Mouse (Mus musculus) embryonic facial prominence, embryonic 11.5 days (tissue): ENCODE results near the gene Fam208a. TPM values are rescaled to one million over a fixed set of nuclear protein-coding genes. Genes with fewer than 3 reads are reported as not detected.

Source experiments
- ATAC-seq: fragments of 200-750 bp; cut with Nextera tagmentation; replicated peaks from 2 replicates; pipeline ENCODE4 v1.8.0; 2017; ENCODE audit warnings: low read depth; ENCODE audit not compliant: insufficient number of reproducible peaks, low FRiP score, low TSS enrichment
- DNase-seq: peaks from one replicate; pipeline ENCODE4 v3.0.0-alpha.2; 2015; ENCODE audit warnings: low spot score
- H3K27ac ChIP-seq: fragments of 300-500 bp; sonication (generic); replicated peaks from 2 replicates; pipeline ENCODE4 v1.5.1; 2014; ENCODE audit warnings: mild to moderate bottlenecking, low read depth, low read length, control low read depth
- H3K27me3 ChIP-seq: fragments of 300-500 bp; sonication (generic); 2 replicates; pipeline ENCODE4 v1.6.1; 2014; ENCODE audit warnings: mild to moderate bottlenecking, low read length, moderate library complexity, mixed read lengths; ENCODE audit not compliant: control insufficient read depth, insufficient read depth
- H3K36me3 ChIP-seq: fragments of 300-500 bp; sonication (generic); replicated peaks from 2 replicates; pipeline ENCODE4 v1.6.1; 2014; ENCODE audit warnings: low read depth, mild to moderate bottlenecking, low read length, moderate library complexity, mixed read lengths; ENCODE audit not compliant: control insufficient read depth, insufficient read depth
- H3K4me1 ChIP-seq: fragments of 300-500 bp; sonication (generic); 2 replicates; pipeline ENCODE4 v1.6.1; 2014; ENCODE audit warnings: low read length, mixed read lengths; ENCODE audit not compliant: control insufficient read depth, insufficient read depth
- H3K4me2 ChIP-seq: fragments of 300-500 bp; sonication (generic); 2 replicates; pipeline ENCODE4 v1.6.1; 2014; ENCODE audit warnings: low read depth, mild to moderate bottlenecking, control low read depth, low read length, moderate library complexity
- H3K4me3 ChIP-seq: fragments of 300-500 bp; sonication (generic); 2 replicates; pipeline ENCODE4 v1.5.1; 2014; ENCODE audit warnings: low read depth, low read length, control low read depth
- H3K9ac ChIP-seq: fragments of 300-500 bp; sonication (generic); replicated peaks from 2 replicates; pipeline ENCODE4 v1.6.1; 2014; ENCODE audit warnings: mild to moderate bottlenecking, control low read depth, low read length
- H3K9me3 ChIP-seq: fragments of 300-500 bp; sonication (generic); replicated peaks from 2 replicates; pipeline ENCODE4 v1.6.1; 2016; ENCODE audit warnings: mild to moderate bottlenecking, low read length, inconsistent platforms, mixed read lengths; ENCODE audit not compliant: control insufficient read depth
- WGBS: fragments of 180-500 bp; shearing (Covaris S2); extraction: QIAGEN DNeasy Blood & Tissue Kit; methylation state at CpG from one replicate; pipeline ENCODE4 v1.1.7; 2014; 5-methylcytosine and 5-hydroxymethylcytosine counted together
- polyA plus RNA-seq: library from polyadenylated mRNA; unstranded; fragments of >200 nt; fragmentation: Nextera tagmentation; extraction: Ambion mirVana; gene quantifications from 2 replicates; pipeline ENCODE4 v1.2.1, GENCODE M21; 2014

Gene Fam208a
- polyA plus RNA-seq, 1 experiment from 2014 or later, result 9.7 TPM

- ATAC-seq (no peak), DNase-seq (no peak)
- Histone ChIP-seq H3K36me3 (peaks cover 5% of the 10 kb centered on the region), H3K9ac (no peak overlapping the region), H3K4me1 (no peaks in the 10 kb centered on the region), H3K4me2 (no peak overlapping the region), H3K27ac (no peak overlapping the region), H3K27me3 (no peaks in the 10 kb centered on the region), H3K4me3 (no peak overlapping the region), H3K9me3 (no peaks in the 10 kb centered on the region)
- WGBS, result 85% methylated on average over 4 of the region's 4 CpGs
Measured at GRCm38 (mm10) chr14:27446963-27447362, 18.3 kb downstream of the Fam208a start.

- no peak for DNase-seq
- no peak for ATAC-seq
- H3K27ac ChIP-seq, result no peak overlapping the region
- H3K4me1 ChIP-seq, result no peaks in the 10 kb centered on the region
- WGBS, result 93% methylated on average over 5 of the region's 5 CpGs
- no peaks in the 10 kb centered on the region for H3K9me3 ChIP-seq
- H3K27me3 ChIP-seq, result no peaks in the 10 kb centered on the region
- H3K9ac ChIP-seq, result no peak overlapping the region
- peaks cover 3% of the 10 kb centered on the region; the same call in 1 of the 2 replicates for H3K36me3 ChIP-seq
- H3K4me2 ChIP-seq, result no peak overlapping the region
- no peak overlapping the region for H3K4me3 ChIP-seq
Measured at GRCm38 (mm10) chr14:27491399-27491798, 62.8 kb downstream of the Fam208a start.

GRCm38 (mm10) chr14:27493516-27493915 lies 64.9 kb downstream of the Fam208a start:
- H3K9ac ChIP-seq, result no peak overlapping the region
- no peak for ATAC-seq
- no peak overlapping the region for H3K4me2 ChIP-seq
- H3K27ac ChIP-seq, result no peak overlapping the region
- H3K27me3 ChIP-seq, result no peaks in the 10 kb centered on the region
- DNase-seq, result no peak
- 94% methylated on average over 4 of the region's 4 CpGs for WGBS
- no peaks in the 10 kb centered on the region; the same call in 1 of the 2 replicates for H3K36me3 ChIP-seq
- no peaks in the 10 kb centered on the region for H3K9me3 ChIP-seq
- H3K4me3 ChIP-seq, result no peak overlapping the region
- no peaks in the 10 kb centered on the region for H3K4me1 ChIP-seq

- Histone ChIP-seq H3K4me3 (no peak overlapping the region), H3K27me3 (no peaks in the 10 kb centered on the region), H3K4me1 (no peaks in the 10 kb centered on the region), H3K9me3 (no peaks in the 10 kb centered on the region), H3K4me2 (no peak overlapping the region), H3K36me3 (no peaks in the 10 kb centered on the region), H3K9ac (no peak overlapping the region), H3K27ac (no peak overlapping the region)
- DNase-seq, result no peak
- ATAC-seq, result no peak
- WGBS, result 75% methylated on average over 4 of the region's 4 CpGs
Measured at GRCm38 (mm10) chr14:27501096-27501495, 72.5 kb downstream of the Fam208a start.

- Histone ChIP-seq H3K4me2 (peak within 1 kb of the TSS; percentile 46), H3K27me3 (no peaks in the 10 kb centered on the region), H3K9me3 (no peaks in the 10 kb centered on the region), H3K9ac (peak within 1 kb of the TSS; percentile 67), H3K4me3 (peak within 1 kb of the TSS; percentile 53), H3K4me1 (0 out of 2 replicates have a peak, but pooled peaks cover 2% of the 10 kb centered on the region), H3K36me3 (no peaks in the 10 kb centered on the region), H3K27ac (peak within 1 kb of the TSS; percentile 2; the same call in 1 of the 2 replicates)
- ATAC-seq (peak; percentile 93), DNase-seq (peak; percentile 96)
- whole genome bisulfite sequencing, result under 1% methylated on average over 51 of the region's 51 CpGs
Measured at GRCm38 (mm10) chr14:27507894-27508643, 79.4 kb downstream of the Fam208a start, which contains the start of gene Ccdc66. Gene Ccdc66 (minus strand): TSS chr14:27508460.

GRCm38 (mm10) chr14:27508644-27509301 lies 80.1 kb downstream of the Fam208a start:
- H3K9ac ChIP-seq, result peak overlapping the region; percentile 67
- DNase-seq (no peak), ATAC-seq (peak; percentile 45)
- 0 out of 2 replicates have a peak, but pooled peaks cover 2% of the 10 kb centered on the region for H3K4me1 ChIP-seq
- H3K9me3 ChIP-seq, result no peaks in the 10 kb centered on the region
- no peaks in the 10 kb centered on the region for H3K27me3 ChIP-seq
- H3K4me3 ChIP-seq, result peak overlapping the region; percentile 53
- H3K4me2 ChIP-seq, result peak overlapping the region; percentile 46
- H3K36me3 ChIP-seq, result no peaks in the 10 kb centered on the region
- 30% methylated on average over 15 of the region's 15 CpGs for WGBS
- no peak overlapping the region for H3K27ac ChIP-seq

GRCm38 (mm10) chr14:27524541-27524940 lies 95.9 kb downstream of the Fam208a start:
- no peak overlapping the region for H3K9ac ChIP-seq
- no peak overlapping the region for H3K27ac ChIP-seq
- no peak overlapping the region for H3K4me3 ChIP-seq
- no peak for DNase-seq
- no peak overlapping the region for H3K4me2 ChIP-seq
- no peaks in the 10 kb centered on the region for H3K27me3 ChIP-seq
- no peak for ATAC-seq
- no peaks in the 10 kb centered on the region for H3K4me1 ChIP-seq
- no peaks in the 10 kb centered on the region for H3K9me3 ChIP-seq
- H3K36me3 ChIP-seq, result no peaks in the 10 kb centered on the region
